8 mouse cellular contexts compared by ENCODE assay signal in genomic region chr6:3182424-3182841, GRCm38 (mm10).
DNase-seq lines count a peak whose midpoint lies in the region; ATAC-seq and TF ChIP-seq lines count a peak whose summit lies in the region.
"Not testable (repeated sequence)": the region's sequence is repeated elsewhere in the genome, so short reads cannot be mapped to it uniquely, and the experiment has no call there.

No protein-coding gene starts in this region.

- not testable (repeated sequence) for H3K36me3 ChIP-seq in ES-E14 (ENCODE audit: control insufficient read depth, insufficient read depth, low read length, poor library complexity, severe bottlenecking); embryonic facial prominence, embryonic 14.5 days (ENCODE audit: control insufficient read depth, insufficient read depth, low read length); hindbrain, embryonic 13.5 days; limb, embryonic 11.5 days (ENCODE audit: control insufficient read depth, insufficient read depth, low read length); lung, embryonic 16.5 days (ENCODE audit: control insufficient read depth, insufficient read depth, low read length); thymus, adult 2 months (ENCODE audit: control insufficient read depth, insufficient read depth, low read length)

- peak overlapping the region; percentile 48 for H3K9ac ChIP-seq in ES-E14 (ENCODE audit: insufficient read depth, low read depth, low read length, poor library complexity, severe bottlenecking)
- H3K9ac ChIP-seq in embryonic facial prominence, embryonic 14.5 days (ENCODE audit: low read depth, low read length); hindbrain, embryonic 13.5 days; limb, embryonic 11.5 days (ENCODE audit: low read length); lung, embryonic 16.5 days (ENCODE audit: low read length): not testable (repeated sequence)

- peak; percentile 15 for DNase-seq in ES-E14 (ENCODE audit: low read depth, low spot score)
- DNase-seq in embryonic facial prominence, embryonic 14.5 days (ENCODE audit: low spot score); limb, embryonic 11.5 days (ENCODE audit: low spot score): not testable (repeated sequence)
- peak; percentile 7 for DNase-seq in gastrocnemius, postnatal 25 days
- peak; percentile 5 for DNase-seq in naive thymus-derived CD4-positive, alpha-beta T cell, adult 2 months (ENCODE audit: low read depth)
- DNase-seq in thymus, adult 2 months = peak; percentile 6

- ATAC-seq in embryonic facial prominence, embryonic 14.5 days (ENCODE audit: low read depth) = peak; percentile 35; the same call in 1 of the 2 replicates
- ATAC-seq in hindbrain, embryonic 13.5 days (ENCODE audit: low FRiP score) = peak; percentile 64
- peak; percentile 71 for ATAC-seq in limb, embryonic 11.5 days (ENCODE audit: insufficient number of reproducible peaks, low FRiP score, low TSS enrichment, low read depth)
- peak; percentile 40; the same call in 1 of the 2 replicates for ATAC-seq in lung, embryonic 16.5 days (ENCODE audit: low read depth)

- peak overlapping the region; percentile 51 to 70 for H3K4me3 ChIP-seq in ES-E14 (ENCODE audit: insufficient read depth in 1 of 2, low read depth in 1 of 2, low read length in 2 of 2, poor library complexity in 1 of 2, severe bottlenecking in 1 of 2)
- H3K4me3 ChIP-seq in embryonic facial prominence, embryonic 14.5 days (ENCODE audit: low read depth, low read length) = peak overlapping the region; percentile 11; the same call in 1 of the 2 replicates
- H3K4me3 ChIP-seq in hindbrain, embryonic 13.5 days = peak overlapping the region; percentile 23
- peak overlapping the region; percentile 1; the same call in 1 of the 2 replicates for H3K4me3 ChIP-seq in limb, embryonic 11.5 days (ENCODE audit: low read depth, low read length)
- H3K4me3 ChIP-seq in lung, embryonic 16.5 days (ENCODE audit: low read length) = peak overlapping the region; percentile 16
- H3K4me3 ChIP-seq in thymus, adult 2 months (ENCODE audit: control insufficient read depth, insufficient read depth, low read length) = not testable (repeated sequence)

- H3K4me1 ChIP-seq in ES-E14 (ENCODE audit: control insufficient read depth in 2 of 2, insufficient read depth in 2 of 2, low read length in 2 of 2, poor library complexity in 1 of 2); embryonic facial prominence, embryonic 14.5 days (ENCODE audit: control insufficient read depth, insufficient read depth, low read length); hindbrain, embryonic 13.5 days (replicated peaks); limb, embryonic 11.5 days (ENCODE audit: control insufficient read depth, insufficient read depth, low read length); lung, embryonic 16.5 days (replicated peaks; ENCODE audit: control insufficient read depth, insufficient read depth, low read length); thymus, adult 2 months (replicated peaks; ENCODE audit: control insufficient read depth, insufficient read depth, low read length): not testable (repeated sequence)

- in situ Hi-C loops in ES-E14 (cut with MboI; ENCODE audit: low sequenced_read_pairs in 2 of 2, unreplicated experiment in 2 of 2) = not testable (repeated sequence)

- peak overlapping the region; percentile 34 for H3K4me2 ChIP-seq in embryonic facial prominence, embryonic 14.5 days (ENCODE audit: low read depth, low read length)
- peak overlapping the region; percentile 41 for H3K4me2 ChIP-seq in hindbrain, embryonic 13.5 days
- H3K4me2 ChIP-seq in limb, embryonic 11.5 days (ENCODE audit: low read depth, severe bottlenecking) = peak overlapping the region; percentile 4; the same call in 1 of the 2 replicates
- peak overlapping the region; percentile 40 for H3K4me2 ChIP-seq in lung, embryonic 16.5 days (ENCODE audit: low read depth, low read length)

- not testable (repeated sequence) for H3K27ac ChIP-seq in ES-E14 (ENCODE audit: insufficient read depth, low read depth, low read length, poor library complexity, severe bottlenecking); embryonic facial prominence, embryonic 14.5 days (replicated peaks; ENCODE audit: low read depth, low read length); hindbrain, embryonic 13.5 days; limb, embryonic 11.5 days (replicated peaks; ENCODE audit: low read depth, low read length); lung, embryonic 16.5 days (ENCODE audit: low read length); thymus, adult 2 months (ENCODE audit: control insufficient read depth, insufficient read depth, low read length)

- not testable (repeated sequence) for H3K27me3 ChIP-seq in embryonic facial prominence, embryonic 14.5 days (replicated peaks; ENCODE audit: control insufficient read depth, insufficient read depth, low read length); hindbrain, embryonic 13.5 days; limb, embryonic 11.5 days (ENCODE audit: control insufficient read depth, insufficient read depth, low read length); lung, embryonic 16.5 days (ENCODE audit: control insufficient read depth, insufficient read depth, low read depth, low read length); thymus, adult 2 months (ENCODE audit: control insufficient read depth, insufficient read depth, low read length)

- TF ChIP-seq POLR2A in thymus, adult 2 months (IDR thresholded peaks at IDR 0.05; ENCODE audit: control insufficient read depth, extremely low read depth, insufficient read depth, low read length, poor library complexity) = not testable (repeated sequence)

- not testable (repeated sequence) for H3K9me3 ChIP-seq in ES-E14 (ENCODE audit: control insufficient read depth, insufficient read depth, low read depth, low read length)
- H3K9me3 ChIP-seq in embryonic facial prominence, embryonic 14.5 days (ENCODE audit: control insufficient read depth, low read length) = peaks cover 23% of the 10 kb centered on the region
- H3K9me3 ChIP-seq in hindbrain, embryonic 13.5 days = peaks cover 28% of the 10 kb centered on the region
- peaks cover 14% of the 10 kb centered on the region for H3K9me3 ChIP-seq in limb, embryonic 11.5 days (ENCODE audit: control insufficient read depth, low read length)
- peaks cover 12% of the 10 kb centered on the region for H3K9me3 ChIP-seq in lung, embryonic 16.5 days (ENCODE audit: control insufficient read depth, low read length)

- 38% methylated on average over 17 of the region's 17 CpGs for WGBS in embryonic facial prominence, embryonic 14.5 days
- 47% methylated on average over 17 of the region's 17 CpGs for whole genome bisulfite sequencing in hindbrain, embryonic 13.5 days
- 42% methylated on average over 17 of the region's 17 CpGs for WGBS in limb, embryonic 11.5 days
- WGBS in lung, embryonic 16.5 days = 34% methylated on average over 17 of the region's 17 CpGs
- WGBS in thymus, adult 2 months = 48% methylated on average over 17 of the region's 17 CpGs

- not testable (repeated sequence) for TF ChIP-seq CTCF in thymus, adult 2 months (IDR thresholded peaks at IDR 0.05; ENCODE audit: borderline replicate concordance, control insufficient read depth, extremely low read depth, insufficient read depth, low read length, poor library complexity)
